Mouse (Mus musculus) lung, postnatal 25 days (tissue): Measurements from ENCODE around the gene Gm19668.
"Not testable (repeated sequence)": the region's sequence is repeated elsewhere in the genome, so short reads cannot be mapped to it uniquely, and the experiment has no call there.

Experiments used
- DNase-seq: peaks from one replicate; pipeline ENCODE4 v3.0.0; 2022; ENCODE audit warnings: low spot score

The Gm19668 gene

GRCm38 (mm10) chr10:77769727-77770126 is 29.2 kb downstream of the Gm19668 start:
- DNase-seq, result no peak

DNA sequence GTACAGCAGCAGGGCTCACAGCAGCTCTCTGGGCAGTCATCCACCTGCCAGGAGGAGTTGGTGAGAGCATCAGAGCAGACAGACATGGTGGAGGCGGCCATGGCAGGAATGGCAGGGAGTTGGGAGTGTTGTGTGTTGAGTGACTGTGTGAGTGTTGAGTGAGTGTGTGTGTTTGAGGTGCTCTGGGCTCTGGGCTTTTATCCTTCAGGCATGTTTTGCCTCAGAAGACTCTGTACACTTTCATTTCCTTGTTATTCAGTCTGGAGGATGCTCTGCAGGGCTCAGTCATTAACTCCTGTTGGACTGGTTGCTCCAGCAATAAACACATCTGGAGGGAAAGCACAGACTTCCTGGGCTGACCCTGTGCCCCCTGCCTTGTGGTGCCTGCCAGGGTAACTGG is 39.4 kb downstream of the Gm19668 start, which contains the start of gene Gm3233:
Gene Gm3233, minus strand, starts transcription at position 101 of the 400 bp plus-strand sequence.
- DNase-seq, result not testable (repeated sequence)

DNA sequence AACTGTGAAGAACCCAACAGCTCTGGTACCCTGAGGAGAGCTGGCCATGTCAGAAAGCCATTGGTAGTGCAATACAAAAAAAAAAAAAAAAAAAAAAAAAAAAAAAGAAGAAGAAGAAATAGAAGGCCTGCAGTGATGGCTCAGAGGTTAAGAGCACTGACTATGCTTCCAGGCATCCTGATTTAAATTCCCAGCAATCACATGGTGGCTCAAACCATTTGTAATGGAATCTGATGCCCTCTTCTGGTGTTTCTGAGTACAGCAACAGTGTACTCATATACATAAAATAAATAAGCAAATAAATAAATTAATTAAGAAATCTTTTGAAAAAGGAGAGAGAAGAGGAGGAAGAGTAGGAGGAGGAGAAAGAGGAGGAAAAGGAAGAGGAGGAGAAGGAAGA is 45.5 kb downstream of the Gm19668 start:
- no peak for DNase-seq

DNA sequence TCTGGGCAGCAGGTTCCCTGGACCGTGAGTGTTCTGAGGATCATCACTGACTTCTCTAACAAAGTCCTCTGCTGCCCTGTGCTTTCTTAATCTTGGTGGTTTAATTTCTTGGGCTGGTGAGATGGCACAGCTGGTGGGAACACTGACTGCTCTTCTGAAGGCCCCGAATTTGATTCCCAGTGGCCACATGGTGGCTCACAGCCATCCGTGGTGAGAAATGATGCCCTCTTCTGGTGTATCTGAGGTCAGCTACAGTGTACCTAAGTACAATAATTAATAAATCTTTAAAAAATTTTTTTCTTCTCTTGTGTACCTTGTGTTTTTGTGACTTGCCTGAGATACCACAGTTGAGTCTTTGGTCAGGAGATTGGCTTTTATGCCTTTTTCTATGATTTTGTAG is 46.6 kb downstream of the Gm19668 start:
- not testable (repeated sequence) for DNase-seq

GRCm38 (mm10) chr10:77751254-77751653 is 47.7 kb downstream of the Gm19668 start, which contains the start of gene Gm9736:
Gene Gm9736 (minus strand): TSS chr10:77751354.
- not testable (repeated sequence) for DNase-seq

- DNase-seq, result not testable (repeated sequence)
These were observed 48.2 kb downstream of the Gm19668 start for GRCm38 (mm10) chr10:77750686-77751085.
